Mouse (Mus musculus): ENCODE data around the gene Dapk1.

- TF ChIP-seq CTCF (IDR thresholded peaks at IDR 0.05; ENCODE audit: low read depth) (peak; percentile 95), EP300 (IDR thresholded peaks at IDR 0.05; ENCODE audit: low read depth) (no peak)
Observed at GRCm38 (mm10) chr13:60744078-60744460, 142.3 kb downstream of the Dapk1 start.
